Mouse (Mus musculus): ENCODE measurements around the gene Gm12184.
"Not testable (repeated sequence)": the region's sequence is repeated elsewhere in the genome, so short reads cannot be mapped to it uniquely, and the experiment has no call there.

Gm12184 gene

DNA sequence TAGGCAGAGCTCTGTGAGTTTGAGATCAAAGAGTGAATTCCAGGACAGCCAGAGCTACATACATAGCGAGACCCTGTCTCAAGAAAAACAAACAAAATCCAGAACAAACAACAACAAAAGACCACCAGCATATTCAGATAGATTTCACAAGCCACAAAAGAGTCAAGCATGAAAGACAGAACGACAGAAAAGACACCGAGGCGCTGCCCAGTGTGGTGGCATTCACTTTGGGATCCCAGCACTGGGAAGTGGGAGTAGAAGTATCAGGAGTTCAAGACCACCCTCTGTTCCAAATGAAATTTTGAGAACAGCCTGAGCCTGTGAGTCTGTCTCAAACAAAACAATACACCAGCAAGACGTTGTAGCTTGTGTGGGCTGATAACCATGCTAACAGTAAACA lies 20.4 kb upstream of the Gm12184 start:
- DNase-seq (ENCODE audit: low read depth, low spot score), result no peak

DNA sequence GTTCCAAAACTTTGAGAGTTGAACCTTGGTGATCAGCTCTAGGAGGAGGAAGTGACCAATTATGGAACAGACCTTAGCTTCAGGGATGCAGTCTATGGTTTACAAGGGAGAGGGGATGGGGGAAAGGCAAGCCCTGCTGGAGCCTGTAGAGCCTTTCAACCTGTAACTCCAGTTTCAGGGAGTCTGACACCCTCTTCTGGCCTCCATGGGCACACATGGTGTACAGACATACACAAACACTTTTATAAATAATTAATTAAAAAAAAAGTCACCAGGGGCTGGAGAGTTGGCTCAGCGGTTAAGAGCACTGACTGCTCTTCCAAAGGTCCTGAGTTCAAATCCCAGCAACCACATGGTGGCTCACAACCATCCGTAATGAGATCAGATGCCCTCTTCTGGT lies 19.9 kb upstream of the Gm12184 start:
- DNase-seq (ENCODE audit: low read depth, low spot score), result not testable (repeated sequence)

DNA sequence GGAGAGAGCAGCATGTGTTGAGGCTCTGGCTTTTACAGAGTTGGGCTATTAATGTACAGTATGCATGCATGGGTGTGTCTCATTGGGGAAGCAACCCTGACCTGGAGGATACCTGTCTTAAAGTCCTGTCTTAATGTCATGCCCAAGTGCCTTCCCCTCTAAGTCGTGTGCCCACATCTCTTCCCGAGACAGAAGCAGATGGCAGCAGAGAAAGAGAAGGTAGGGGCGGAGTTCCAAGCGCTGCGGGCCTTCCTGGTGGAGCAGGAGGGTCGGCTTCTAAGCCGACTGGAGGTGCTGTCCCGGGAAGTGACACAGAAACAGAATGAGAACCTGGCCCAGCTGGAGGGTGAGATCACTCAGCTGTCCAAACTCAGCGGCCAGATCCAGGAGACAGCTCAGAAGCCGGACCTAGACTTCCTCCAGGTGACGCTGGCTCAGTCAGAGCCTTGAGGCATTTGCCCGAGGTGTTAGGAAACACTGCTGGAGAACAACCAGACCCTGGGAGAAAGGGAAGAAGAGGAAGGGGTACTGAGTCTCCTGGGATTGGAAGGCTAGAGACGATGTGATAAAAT lies 18.9 kb upstream of the Gm12184 start:
- DNase-seq (ENCODE audit: low read depth, low spot score), result no peak

DNA sequence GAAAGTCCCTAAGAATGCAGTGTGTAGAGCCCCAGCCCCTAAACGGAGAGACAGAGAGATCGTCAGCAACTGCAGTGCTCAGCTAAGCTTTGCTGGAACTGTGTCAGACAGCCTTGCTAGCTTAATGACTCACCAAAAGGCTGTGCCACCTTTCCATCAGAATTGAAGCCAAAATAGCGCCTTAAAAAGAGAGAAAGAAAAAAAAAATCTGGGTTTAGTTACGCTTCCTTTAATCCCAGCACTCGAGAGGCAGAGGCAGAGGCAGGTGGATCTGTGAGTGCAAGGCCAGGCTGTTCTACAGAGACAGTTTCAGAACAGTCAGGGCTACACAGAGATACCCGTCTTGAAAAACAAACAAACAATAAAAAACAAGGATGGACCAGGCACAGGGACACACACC lies 17.9 kb upstream of the Gm12184 start:
- DNase-seq (ENCODE audit: low read depth, low spot score), result no peak

DNA sequence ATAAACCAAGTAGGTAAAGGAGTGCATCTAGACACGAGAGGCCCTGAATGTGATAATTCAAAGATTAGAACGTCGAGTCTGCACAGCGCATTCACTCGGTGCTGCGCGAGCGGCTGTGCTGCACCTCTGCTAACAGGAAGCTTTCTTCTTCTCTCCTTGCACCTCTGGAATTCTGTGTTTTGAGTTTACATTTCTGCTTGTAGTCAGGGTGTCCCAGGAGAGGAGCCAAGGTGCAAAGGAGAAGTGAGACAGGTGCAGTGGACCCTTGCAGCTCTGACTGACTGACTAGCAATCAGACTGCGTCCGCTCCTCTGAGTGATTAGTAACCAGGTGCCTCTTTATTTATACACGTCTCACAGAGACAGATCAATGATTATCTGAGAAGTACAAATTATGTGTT lies 16.7 kb upstream of the Gm12184 start:
- DNase-seq (ENCODE audit: low read depth, low spot score), result no peak

DNA sequence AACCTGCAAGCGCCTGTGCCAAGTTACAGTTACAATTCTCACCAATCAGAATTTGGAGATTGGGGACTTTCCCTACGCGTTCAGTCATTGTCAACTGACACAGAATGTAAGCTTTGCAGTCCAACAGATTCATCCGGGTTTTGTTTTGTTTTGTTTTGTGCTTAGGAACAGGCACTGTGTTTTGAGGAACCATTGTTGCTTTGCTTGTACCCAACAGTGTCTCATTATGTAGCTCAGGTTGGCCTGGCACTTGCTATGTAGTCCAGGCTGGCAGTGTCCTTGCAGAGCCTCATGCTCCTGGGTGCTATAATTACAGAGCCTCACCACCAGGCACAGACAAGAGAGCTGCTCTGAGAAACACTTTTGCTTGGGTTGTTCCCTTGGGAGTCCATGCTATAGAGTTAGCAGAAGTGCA lies 15.9 kb upstream of the Gm12184 start:
- DNase-seq (ENCODE audit: low read depth, low spot score), result no peak

DNA sequence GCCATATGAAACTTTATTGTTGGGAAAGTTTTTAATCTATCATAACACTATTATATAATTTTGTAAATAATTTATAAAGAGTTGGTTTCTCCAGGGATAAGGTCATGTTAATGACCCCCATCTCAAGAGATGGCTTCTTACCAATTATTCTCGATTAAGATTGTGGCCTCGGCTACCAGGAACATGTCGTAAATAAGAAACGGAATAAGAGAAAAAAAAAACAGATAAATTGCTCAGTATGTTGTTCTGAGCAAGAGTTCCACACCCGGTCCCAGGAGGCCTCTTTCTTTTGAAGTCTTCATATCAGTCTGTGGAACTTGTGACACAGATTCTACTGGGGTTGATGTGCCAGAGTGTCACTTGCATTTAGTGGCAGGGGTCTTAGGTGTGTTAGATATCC lies 14.8 kb upstream of the Gm12184 start:
- DNase-seq (ENCODE audit: low read depth, low spot score), result no peak

DNA sequence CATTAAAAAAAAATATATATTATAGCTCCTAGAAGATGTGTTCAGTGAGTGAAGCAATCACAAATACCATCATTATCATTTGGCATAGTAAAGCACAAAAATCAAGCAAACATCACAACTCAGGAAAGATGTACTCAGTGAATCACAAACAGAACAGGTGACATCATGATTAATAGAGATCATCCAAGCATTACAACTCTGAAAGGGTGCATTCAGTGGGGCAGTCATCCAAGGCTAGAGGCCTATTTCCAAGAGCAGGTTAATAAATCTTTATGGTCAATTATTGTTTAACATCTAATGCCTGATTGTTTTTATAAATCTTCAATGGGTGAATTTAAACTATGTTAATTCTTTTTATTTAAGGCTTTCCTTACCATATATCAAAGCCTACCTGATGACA lies 14.3 kb upstream of the Gm12184 start:
- no peak for DNase-seq (ENCODE audit: low read depth, low spot score)

DNA sequence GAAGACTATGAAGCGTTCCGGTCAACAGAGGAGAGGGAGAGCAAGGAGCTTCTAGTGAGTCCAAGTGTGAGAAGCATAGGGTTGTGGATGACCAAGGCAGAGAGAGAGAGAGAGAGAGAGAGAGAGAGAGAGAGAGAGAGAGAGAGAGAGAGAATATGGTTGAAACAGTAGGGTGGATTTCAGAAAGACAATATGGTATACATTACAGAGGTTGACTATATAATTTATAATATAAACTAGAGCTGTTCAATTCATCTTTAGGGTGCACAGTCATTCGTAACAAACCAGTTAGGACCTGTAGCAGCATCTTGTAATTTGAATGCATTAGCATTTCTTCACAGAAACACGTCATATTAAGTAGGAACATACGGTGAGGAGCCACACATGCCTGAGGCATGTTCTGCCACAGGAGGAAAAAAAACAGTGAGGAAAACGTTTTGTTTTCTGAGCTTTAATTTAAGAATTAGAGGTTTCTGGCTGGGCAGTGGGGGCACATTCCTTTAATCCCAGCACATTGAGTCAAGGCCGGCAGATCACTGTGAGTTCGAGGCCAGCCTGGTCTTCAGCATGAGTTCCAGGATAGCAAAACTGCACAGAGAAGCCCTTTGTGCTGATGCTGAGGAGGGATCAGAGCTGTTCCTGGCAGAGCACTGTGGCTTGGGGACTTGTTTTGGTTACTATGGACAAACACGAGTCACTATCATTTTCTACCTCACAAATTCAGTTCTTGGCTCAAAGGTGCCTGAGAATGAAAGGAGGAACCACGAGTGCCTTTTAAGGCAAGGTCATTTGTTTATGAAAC lies 12.6 kb upstream of the Gm12184 start:
- no peak for DNase-seq (ENCODE audit: low read depth, low spot score)

DNA sequence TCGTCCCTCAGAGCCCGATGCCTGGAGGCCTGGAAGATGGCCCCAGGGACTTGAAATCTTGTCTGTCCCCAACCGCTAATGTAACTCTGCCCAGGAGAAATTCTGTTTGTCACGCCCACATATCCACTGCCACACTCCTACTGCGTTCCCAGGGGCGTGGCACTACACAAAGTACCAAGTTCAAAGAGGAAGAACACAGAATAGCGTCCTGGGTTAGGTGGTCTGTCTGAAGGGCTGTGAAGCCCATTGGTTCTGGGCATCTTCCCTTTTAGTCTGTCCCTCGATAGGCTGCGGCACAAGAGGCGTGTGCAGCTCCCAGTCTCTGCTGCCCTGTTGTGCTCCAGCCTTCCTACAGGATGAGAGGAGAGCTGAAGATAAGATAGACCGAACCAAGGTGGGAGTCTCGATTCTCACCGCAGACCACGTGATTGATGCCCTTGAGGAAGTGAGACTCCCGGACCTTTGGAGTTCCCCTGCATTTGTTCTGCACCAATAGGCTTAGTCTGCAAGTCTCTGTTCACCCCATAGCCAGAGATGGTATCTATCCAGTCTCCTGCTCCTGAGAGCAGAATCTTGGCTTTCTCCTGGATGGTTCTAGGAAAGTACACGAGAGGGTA lies 11.8 kb upstream of the Gm12184 start:
- no peak for DNase-seq (ENCODE audit: low read depth, low spot score)

DNA sequence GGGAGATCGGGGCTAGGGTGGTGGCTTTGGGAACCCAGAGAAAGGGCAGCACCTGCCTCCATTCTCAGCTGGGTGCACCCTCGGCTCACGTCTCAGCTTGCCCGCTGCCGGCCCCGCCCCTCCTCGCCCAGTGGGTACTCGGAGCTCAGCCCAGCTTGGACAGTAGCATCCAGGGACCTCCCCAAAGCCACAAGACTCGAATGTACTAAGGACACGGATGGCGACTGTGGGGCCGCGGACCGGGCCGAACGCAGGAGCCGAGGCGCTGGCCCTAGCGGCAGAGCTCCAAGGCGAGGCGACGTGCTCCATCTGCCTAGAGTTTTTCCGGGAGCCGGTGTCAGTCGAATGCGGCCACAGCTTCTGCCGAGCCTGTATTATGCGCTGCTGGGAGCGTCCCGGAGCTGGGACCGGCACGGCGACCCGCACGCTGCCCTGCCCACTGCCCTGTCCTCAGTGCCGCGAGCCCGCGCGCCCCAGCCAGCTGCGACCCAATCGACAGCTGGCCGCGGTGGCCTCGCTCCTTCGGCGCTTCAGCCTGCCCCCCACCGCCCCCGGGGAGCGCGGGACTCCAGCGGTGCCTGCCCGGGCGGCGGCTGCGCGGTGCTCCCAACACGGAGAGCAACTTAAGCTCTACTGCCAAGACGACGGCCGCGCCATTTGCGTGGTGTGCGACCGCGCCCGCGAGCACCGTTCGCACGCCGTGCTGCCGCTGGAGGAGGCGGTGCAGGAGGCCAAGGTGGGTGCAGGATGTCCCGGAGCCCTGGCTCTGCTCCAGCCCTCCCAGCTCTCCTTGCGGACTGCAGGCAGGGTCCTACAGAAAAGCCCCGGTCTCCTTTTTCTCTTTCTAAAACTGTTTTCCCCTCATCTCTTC lies 11.1 kb upstream of the Gm12184 start:
- DNase-seq (ENCODE audit: low read depth, low spot score), result no peak

DNA sequence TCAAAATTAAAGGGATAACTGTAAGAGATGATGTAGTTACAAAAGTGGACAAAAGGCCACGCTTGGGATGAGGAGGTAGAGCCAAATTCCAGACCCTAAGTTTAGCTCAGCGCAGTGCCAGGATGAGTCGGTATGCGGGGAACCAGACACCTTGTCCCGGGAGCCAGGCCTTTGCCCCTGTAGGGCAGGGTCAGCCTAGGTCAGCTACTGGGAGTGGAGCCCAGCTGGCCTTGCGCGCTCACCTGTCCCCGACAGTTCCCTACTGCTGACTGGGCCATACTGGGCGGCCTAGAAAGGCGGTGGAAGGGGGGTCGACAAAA lies 10.5 kb upstream of the Gm12184 start:
- no peak for DNase-seq (ENCODE audit: low read depth, low spot score)

DNA sequence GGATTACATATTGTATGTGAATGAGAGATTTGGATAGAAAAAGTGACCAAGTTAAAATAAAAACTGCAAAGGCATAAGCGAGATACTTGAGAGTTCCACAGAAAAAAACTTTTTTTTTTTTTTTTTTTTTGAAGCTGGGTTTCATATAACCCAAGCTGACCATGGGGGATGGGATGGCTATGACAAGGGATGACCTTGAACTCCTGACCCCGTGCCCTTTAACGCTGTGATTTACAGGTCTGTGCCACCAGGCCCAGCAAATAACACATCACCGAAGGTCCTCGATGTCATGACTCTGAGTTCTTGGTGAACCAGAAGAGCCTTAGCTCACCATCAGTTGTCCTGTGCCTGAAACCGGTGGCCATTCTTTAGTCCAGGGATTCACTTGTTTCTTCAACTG lies 9.5 kb upstream of the Gm12184 start:
- no peak for DNase-seq (ENCODE audit: low read depth, low spot score)

DNA sequence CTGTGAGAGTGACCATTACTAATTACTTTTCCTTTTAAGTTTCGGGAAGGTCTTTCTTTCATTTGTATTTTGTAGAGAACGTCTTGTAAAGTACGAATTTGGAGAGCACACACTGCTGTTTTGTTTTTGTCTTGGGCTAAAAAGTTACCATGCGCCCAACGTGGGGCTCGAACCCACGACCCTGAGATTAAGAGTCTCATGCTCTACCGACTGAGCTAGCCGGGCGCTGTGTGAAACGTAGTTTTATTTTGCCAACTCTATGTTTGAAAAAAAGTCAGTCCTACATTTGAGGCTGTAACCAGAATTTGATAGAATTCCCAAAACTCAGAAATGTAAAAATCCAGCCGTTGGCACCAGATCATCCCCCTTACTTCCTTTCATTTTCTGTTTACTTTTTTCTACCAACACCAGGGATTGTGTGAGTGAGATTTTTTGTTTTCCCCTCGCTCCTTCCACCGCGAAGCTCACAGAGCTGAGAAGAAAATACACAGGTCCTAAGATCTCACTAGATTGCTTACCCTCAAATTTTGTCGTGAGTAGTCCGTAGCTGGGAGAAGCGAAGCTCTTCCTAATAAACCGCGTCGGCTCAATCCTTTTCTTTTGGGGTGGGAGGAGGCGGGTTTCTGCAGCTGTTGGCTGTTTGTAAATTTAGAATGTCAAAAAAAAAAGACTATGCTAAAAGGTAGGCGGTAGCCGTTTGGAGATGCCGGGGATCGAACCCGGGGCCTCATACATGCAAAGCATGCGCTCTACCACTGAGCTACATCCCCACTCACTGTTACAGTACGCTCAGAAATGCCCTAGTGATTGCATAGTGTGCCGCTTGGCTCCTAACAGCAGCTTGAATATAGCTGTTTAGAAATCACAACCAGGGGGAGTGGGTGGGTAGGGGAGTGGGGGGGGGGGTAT lies 7.5 kb upstream of the Gm12184 start:
- DNase-seq (ENCODE audit: low read depth, low spot score), result peak; percentile 91

DNA sequence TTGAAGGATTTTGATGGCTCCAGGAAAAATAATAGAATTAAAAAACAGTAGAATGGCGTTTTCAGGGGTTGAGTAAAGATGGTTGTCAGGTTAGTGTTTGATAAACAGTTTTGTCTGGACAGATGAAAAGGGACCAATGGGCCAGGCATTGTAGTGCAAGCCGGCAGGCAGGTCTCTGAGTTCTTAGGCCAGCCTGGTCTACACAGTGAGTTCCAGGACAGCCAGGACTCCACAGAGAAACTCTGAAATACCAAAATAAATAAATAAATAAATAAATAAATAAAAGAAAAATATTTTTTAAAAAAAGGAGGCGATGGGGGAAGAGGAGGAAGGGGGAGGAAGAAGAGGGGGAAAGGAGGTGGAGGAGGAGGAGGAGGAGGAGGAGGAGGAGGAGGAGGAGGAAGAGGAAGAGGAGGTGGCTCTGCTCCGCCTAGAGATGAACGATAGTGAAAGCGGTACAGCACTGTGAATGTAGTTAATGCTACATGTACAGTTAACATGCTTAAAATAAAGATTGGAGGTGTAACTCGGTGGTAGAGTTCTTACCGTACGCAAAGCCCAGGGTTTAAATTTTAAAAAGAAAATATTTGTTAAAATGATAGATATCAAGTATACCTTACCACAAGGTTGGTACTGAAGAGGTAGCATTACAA lies 6.7 kb upstream of the Gm12184 start:
- no peak for DNase-seq (ENCODE audit: low read depth, low spot score)

DNA sequence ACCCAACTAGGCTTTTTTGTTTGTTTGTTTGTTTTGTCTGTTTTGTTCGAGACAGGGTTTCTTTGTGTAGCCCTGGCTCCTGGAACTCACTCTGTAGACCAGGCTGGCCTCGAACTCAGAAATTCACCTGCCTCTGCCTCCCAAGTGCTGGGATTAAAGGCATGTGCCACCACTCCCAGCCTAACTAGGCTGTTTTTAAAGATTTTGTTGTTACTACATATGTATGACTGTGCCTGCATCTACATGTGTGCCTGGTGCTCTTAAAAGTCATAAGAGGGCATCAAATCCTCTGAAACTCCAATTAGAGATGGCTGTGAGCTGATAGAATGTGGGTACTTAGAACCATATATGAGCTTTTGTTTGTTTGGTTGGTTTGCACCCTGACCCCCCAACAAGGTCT lies 4.8 kb upstream of the Gm12184 start:
- no peak for DNase-seq (ENCODE audit: low read depth, low spot score)

DNA sequence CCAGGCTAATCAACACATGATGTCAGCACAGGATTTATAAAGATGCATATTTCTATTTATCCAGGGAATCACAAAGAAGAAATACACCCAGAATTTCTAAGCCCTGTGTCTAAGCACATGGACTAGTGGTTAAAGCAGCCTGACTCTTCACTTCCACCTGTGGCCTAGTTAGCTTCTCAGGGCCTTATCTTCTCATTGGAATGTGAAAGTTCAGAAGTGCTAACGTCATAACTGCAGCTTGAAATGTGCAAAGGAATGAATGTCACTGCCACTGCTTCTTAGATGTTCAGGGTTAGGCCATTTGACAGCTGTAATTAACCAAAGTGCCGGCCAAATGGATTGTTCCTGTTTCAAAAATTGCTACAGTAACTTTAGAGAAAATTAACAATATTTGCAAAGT lies 3.8 kb upstream of the Gm12184 start:
- no peak for DNase-seq (ENCODE audit: low read depth, low spot score)

DNA sequence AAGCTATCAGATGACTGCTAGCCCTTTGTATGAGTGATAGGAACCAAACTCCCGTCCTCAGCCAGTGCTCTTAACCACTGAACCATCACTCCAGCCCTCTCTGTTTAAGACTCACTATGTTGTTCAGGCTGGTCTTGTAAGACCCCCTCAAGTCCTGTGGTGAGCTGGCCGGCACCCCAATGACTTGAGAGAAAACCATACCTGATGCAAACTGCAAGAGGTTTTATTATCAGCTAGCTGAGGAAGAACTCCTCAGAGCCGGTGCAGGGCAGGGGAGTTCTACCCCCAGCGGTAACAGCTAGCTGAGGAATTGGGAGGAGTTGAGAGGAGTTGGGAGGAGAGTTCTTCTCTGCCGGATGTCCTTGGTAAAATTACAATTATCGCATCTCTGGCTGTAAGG lies 1.5 kb upstream of the Gm12184 start:
- DNase-seq (ENCODE audit: low read depth, low spot score), result no peak

DNA sequence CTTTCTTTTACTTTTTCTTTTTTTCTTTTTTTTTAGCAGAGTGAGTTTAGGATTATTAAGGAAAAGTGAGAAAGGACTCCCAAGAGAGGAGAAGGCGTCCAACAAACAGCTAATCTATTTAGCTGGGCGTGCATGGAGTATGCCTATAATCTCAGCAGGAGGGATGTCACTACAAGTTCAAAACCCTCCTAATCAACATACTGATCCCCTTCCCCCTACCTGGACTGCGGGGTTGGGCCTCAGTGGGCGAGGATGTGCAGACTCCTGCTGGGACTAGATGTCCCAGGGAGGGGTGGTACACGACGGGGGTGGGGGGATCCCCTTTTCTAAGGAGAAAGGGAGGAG lies 269 bp upstream of the Gm12184 start:
- peak; percentile 49 for DNase-seq (ENCODE audit: low read depth, low spot score)

DNA sequence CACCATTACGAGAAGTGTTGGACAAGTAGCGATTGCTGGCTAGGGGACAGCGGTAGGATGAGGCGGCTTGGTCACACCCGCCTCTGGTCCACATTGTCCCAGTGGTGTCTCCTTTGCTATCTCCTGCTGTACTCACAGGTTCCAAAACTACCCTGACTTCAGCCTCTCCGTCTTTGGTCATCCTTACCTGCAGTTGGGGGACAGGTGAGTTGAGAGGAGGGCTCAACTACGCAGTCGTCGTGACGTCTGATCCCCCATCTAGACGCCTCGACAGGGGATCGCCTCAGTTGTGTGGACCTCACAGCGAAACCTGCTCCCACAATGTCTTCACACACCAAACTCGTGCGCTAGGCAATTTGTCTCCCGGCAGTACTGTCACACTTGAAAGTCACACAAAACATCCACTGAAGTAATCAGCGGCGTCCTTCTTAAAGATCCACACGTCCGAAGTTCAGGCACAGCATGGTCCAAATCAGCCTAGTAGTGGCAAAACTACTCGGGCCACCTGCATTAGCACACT lies 2.1 kb downstream of the Gm12184 start:
- no peak for DNase-seq (ENCODE audit: low read depth, low spot score)

DNA sequence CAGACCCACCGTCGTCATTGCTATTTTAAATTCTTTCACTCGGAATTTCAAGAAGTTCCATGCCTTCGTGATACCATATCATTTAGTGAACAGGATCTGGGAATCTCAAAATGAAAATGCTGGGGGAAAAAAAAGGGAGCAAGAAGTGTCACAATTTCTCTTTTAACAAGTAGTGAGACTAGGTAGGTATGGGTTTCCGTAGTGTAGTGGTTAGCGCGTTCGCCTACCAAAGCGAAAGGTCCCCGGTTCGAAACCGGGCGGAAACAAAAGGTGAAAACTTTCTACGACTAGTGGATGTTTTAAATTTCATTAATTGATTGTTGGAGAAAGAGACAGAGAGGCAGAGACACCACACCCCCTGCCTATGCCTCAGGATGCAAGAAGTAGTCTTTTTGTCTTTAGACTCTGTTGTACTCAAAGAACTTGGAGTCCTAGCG lies 2.9 kb downstream of the Gm12184 start:
- DNase-seq (ENCODE audit: low read depth, low spot score), result peak; percentile 93

Data from forelimb bud, embryonic 11.5 days (tissue).